Mouse (Mus musculus) kidney, embryonic 14.5 days (tissue): Measurements from ENCODE around the gene Rpl7a. TPM values are rescaled to one million over a fixed set of nuclear protein-coding genes. Genes with fewer than 3 reads are reported as not detected.

Experiments used
- ATAC-seq: fragments of 200-750 bp; cut with Nextera tagmentation; 2 replicates; pipeline ENCODE4 v1.8.0; 2017; ENCODE audit warnings: moderate number of reproducible peaks, mild to moderate bottlenecking, moderate TSS enrichment, moderate library complexity; ENCODE audit not compliant: low FRiP score, low TSS enrichment
- H3K27ac ChIP-seq: fragments of 300-500 bp; sonication (generic); 2 replicates; pipeline ENCODE4 v1.5.1; 2014; ENCODE audit warnings: low read depth, mild to moderate bottlenecking, low read length, moderate library complexity, mixed read lengths
- H3K27me3 ChIP-seq: fragments of 300-500 bp; sonication (generic); 2 replicates; pipeline ENCODE4 v1.6.1; 2014; ENCODE audit warnings: mild to moderate bottlenecking, low read length; ENCODE audit not compliant: control insufficient read depth, insufficient read depth
- H3K36me3 ChIP-seq: fragments of 300-500 bp; sonication (generic); 2 replicates; pipeline ENCODE4 v1.6.1; 2014; ENCODE audit warnings: low read length, mixed read lengths; ENCODE audit not compliant: control insufficient read depth, insufficient read depth
- H3K4me1 ChIP-seq: fragments of 300-500 bp; sonication (generic); 2 replicates; pipeline ENCODE4 v1.6.1; 2014; ENCODE audit warnings: low read length, mixed read lengths; ENCODE audit not compliant: control insufficient read depth, insufficient read depth
- H3K4me2 ChIP-seq: fragments of 300-500 bp; sonication (generic); replicated peaks from 2 replicates; pipeline ENCODE4 v1.6.1; 2014; ENCODE audit warnings: low read depth, mild to moderate bottlenecking, low read length
- H3K4me3 ChIP-seq: fragments of 300-500 bp; sonication (generic); 2 replicates; pipeline ENCODE4 v1.5.1; 2014; ENCODE audit warnings: mild to moderate bottlenecking, low read length
- H3K9ac ChIP-seq: fragments of 300-500 bp; sonication (generic); 2 replicates; pipeline ENCODE4 v1.6.1; 2014; ENCODE audit warnings: low read depth, mild to moderate bottlenecking, low read length, moderate library complexity
- H3K9me3 ChIP-seq: fragments of 300-500 bp; sonication (generic); 2 replicates; pipeline ENCODE4 v1.6.1; 2016; ENCODE audit warnings: low read length; ENCODE audit not compliant: control insufficient read depth
- WGBS: fragments of 180-500 bp; shearing (Covaris S2); extraction: QIAGEN DNeasy Blood & Tissue Kit; methylation state at CpG from one replicate; pipeline ENCODE4 v1.1.7; 2014; 5-methylcytosine and 5-hydroxymethylcytosine counted together
- polyA plus RNA-seq: library from polyadenylated mRNA; unstranded; fragments of >200 nt; fragmentation: Nextera tagmentation; extraction: Ambion mirVana; gene quantifications from 2 replicates; pipeline ENCODE4 v1.2.1, GENCODE M21; 2014

The Rpl7a gene
- polyA plus RNA-seq, 1 experiment from 2014 or later, result 790 TPM

- Histone ChIP-seq H3K9ac (no peak overlapping the region), H3K27ac (no peak overlapping the region), H3K27me3 (no peaks in the 10 kb centered on the region), H3K36me3 (peaks cover 58% of the 10 kb centered on the region), H3K4me2 (no peak overlapping the region), H3K4me1 (peaks cover 10% of the 10 kb centered on the region), H3K4me3 (no peak overlapping the region), H3K9me3 (no peaks in the 10 kb centered on the region)
- no peak for ATAC-seq
- 70% methylated on average over 4 of the region's 4 CpGs for WGBS
Measured at GRCm38 (mm10) chr2:26960756-26961155, 50.2 kb downstream of the Rpl7a start.

Other genes starting within 250 kb of the Rpl7a start
- gene Lcn4, start 239.5 kb upstream of the Rpl7a start, polyA plus RNA-seq, result not detected in 2 replicates
- gene Abo, start 45.8 kb upstream of the Rpl7a start, polyA plus RNA-seq, result not detected in 2 replicates
- gene Surf6, start 7.9 kb upstream of the Rpl7a start, polyA plus RNA-seq, result 14.6 and 19.0 TPM in 2 replicates
- gene Med22, start 87 bp upstream of the Rpl7a start, polyA plus RNA-seq, result 27.0 and 35.2 TPM in 2 replicates
- gene Surf2, start 5.6 kb downstream of the Rpl7a start, polyA plus RNA-seq, result 40.1 and 46.5 TPM in 2 replicates
- gene Surf1, start 5.8 kb downstream of the Rpl7a start, polyA plus RNA-seq, result 48.1 and 51.1 TPM in 2 replicates
- 124 and 187 TPM in 2 replicates for gene Surf4, start 23.2 kb downstream of the Rpl7a start, polyA plus RNA-seq
- gene Stkld1, start 23.3 kb downstream of the Rpl7a start, polyA plus RNA-seq, result 0.09 TPM in 1 of 2 replicates, not detected in the other
- 37.5 and 49.7 TPM in 2 replicates for gene Rexo4, start 53.6 kb downstream of the Rpl7a start, polyA plus RNA-seq
- gene Adamts13, start 62.7 kb downstream of the Rpl7a start, polyA plus RNA-seq, result 0.05 and 0.06 TPM in 2 replicates
- gene Cacfd1, start 99.2 kb downstream of the Rpl7a start, polyA plus RNA-seq, result 36.7 and 56.5 TPM in 2 replicates
- gene Slc2a6, start 117.2 kb downstream of the Rpl7a start, polyA plus RNA-seq, result 0.37 and 0.64 TPM in 2 replicates
- gene Mymk, start 161.4 kb downstream of the Rpl7a start, polyA plus RNA-seq, result 0.54 TPM in 1 of 2 replicates, not detected in the other
- gene Adamtsl2, start 168.6 kb downstream of the Rpl7a start, polyA plus RNA-seq, result 0.51 and 0.65 TPM in 2 replicates
- not detected in 2 replicates for gene Fam163b, start 231.7 kb downstream of the Rpl7a start, polyA plus RNA-seq